Mouse (Mus musculus) G1E (cell line): Measurements from ENCODE around the gene Qrich2.
A peak's percentile ranks its signal among the peaks of the same experiment; 100 is the strongest.

ENCODE experiments used
- CTCF ChIP-seq: IDR thresholded peaks from 2 replicates; pipeline ENCODE4 v1.5.1; 2012; ENCODE audit warnings: low read depth, low read length, inconsistent platforms, mixed read lengths
- GATA1 ChIP-seq: IDR thresholded peaks from 2 replicates; pipeline ENCODE4 v1.6.1; 2012; ENCODE audit warnings: borderline replicate concordance, low read length, inconsistent platforms, mixed read lengths
- POLR2AphosphoS5 ChIP-seq: IDR thresholded peaks from 2 replicates; pipeline ENCODE4 v1.6.1; 2012; ENCODE audit warnings: low read depth, low read length, inconsistent platforms; ENCODE audit not compliant: insufficient replicate concordance

DNA sequence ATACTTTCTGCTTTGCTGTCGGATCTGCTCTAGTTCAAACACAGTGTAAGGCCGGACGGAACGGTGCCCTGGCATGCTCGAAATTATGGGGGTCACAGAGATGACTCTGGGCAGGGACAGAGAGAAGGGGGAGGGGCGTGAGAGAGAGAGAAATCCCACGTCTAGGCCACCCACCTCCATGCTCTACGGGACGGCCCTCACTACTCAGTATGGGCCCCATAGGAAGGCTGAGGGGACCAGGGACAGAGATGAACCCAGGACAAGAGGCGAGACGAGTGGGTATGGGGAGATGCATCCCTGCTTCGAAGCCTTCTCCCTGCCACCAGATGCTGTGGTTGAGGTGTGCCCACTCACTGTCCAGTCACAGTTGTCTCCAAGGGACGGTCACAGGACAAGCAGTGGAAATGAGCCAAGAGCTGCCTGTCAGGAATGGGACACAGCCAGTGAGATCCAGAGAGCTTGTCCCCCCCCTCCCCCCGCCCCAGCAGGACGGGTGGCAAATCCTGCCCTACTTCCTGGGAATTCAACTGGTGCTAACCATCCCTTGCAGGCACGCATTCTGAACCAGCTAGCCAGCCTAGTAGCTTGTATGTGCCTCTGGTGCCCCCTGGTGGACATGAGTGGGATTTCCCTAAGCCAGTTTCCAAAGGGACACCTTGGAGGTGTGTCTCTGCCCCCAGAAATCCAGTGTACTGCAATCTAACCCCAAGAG lies 20.3 kb downstream of the Qrich2 start:
- TF ChIP-seq POLR2AphosphoS5 (no peak), CTCF (peak; percentile 90), GATA1 (no peak)
